Mouse (Mus musculus) embryonic facial prominence, embryonic 11.5 days (tissue): ENCODE data around the gene Dglucy. TPM values are rescaled to one million over a fixed set of nuclear protein-coding genes. Genes with fewer than 3 reads are reported as not detected.

Source experiments
- ATAC-seq: fragments of 200-750 bp; cut with Nextera tagmentation; replicated peaks from 2 replicates; pipeline ENCODE4 v1.8.0; 2017; ENCODE audit warnings: low read depth; ENCODE audit not compliant: insufficient number of reproducible peaks, low FRiP score, low TSS enrichment
- DNase-seq: peaks from one replicate; pipeline ENCODE4 v3.0.0-alpha.2; 2015; ENCODE audit warnings: low spot score
- H3K27ac ChIP-seq: fragments of 300-500 bp; sonication (generic); replicated peaks from 2 replicates; pipeline ENCODE4 v1.5.1; 2014; ENCODE audit warnings: mild to moderate bottlenecking, low read depth, low read length, control low read depth
- H3K27me3 ChIP-seq: fragments of 300-500 bp; sonication (generic); 2 replicates; pipeline ENCODE4 v1.6.1; 2014; ENCODE audit warnings: mild to moderate bottlenecking, low read length, moderate library complexity, mixed read lengths; ENCODE audit not compliant: control insufficient read depth, insufficient read depth
- H3K36me3 ChIP-seq: fragments of 300-500 bp; sonication (generic); replicated peaks from 2 replicates; pipeline ENCODE4 v1.6.1; 2014; ENCODE audit warnings: low read depth, mild to moderate bottlenecking, low read length, moderate library complexity, mixed read lengths; ENCODE audit not compliant: control insufficient read depth, insufficient read depth
- H3K4me1 ChIP-seq: fragments of 300-500 bp; sonication (generic); 2 replicates; pipeline ENCODE4 v1.6.1; 2014; ENCODE audit warnings: low read length, mixed read lengths; ENCODE audit not compliant: control insufficient read depth, insufficient read depth
- H3K4me2 ChIP-seq: fragments of 300-500 bp; sonication (generic); 2 replicates; pipeline ENCODE4 v1.6.1; 2014; ENCODE audit warnings: low read depth, mild to moderate bottlenecking, control low read depth, low read length, moderate library complexity
- H3K4me3 ChIP-seq: fragments of 300-500 bp; sonication (generic); 2 replicates; pipeline ENCODE4 v1.5.1; 2014; ENCODE audit warnings: low read depth, low read length, control low read depth
- H3K9ac ChIP-seq: fragments of 300-500 bp; sonication (generic); replicated peaks from 2 replicates; pipeline ENCODE4 v1.6.1; 2014; ENCODE audit warnings: mild to moderate bottlenecking, control low read depth, low read length
- H3K9me3 ChIP-seq: fragments of 300-500 bp; sonication (generic); replicated peaks from 2 replicates; pipeline ENCODE4 v1.6.1; 2016; ENCODE audit warnings: mild to moderate bottlenecking, low read length, inconsistent platforms, mixed read lengths; ENCODE audit not compliant: control insufficient read depth
- WGBS: fragments of 180-500 bp; shearing (Covaris S2); extraction: QIAGEN DNeasy Blood & Tissue Kit; methylation state at CpG from one replicate; pipeline ENCODE4 v1.1.7; 2014; 5-methylcytosine and 5-hydroxymethylcytosine counted together
- polyA plus RNA-seq: library from polyadenylated mRNA; unstranded; fragments of >200 nt; fragmentation: Nextera tagmentation; extraction: Ambion mirVana; gene quantifications from 2 replicates; pipeline ENCODE4 v1.2.1, GENCODE M21; 2014

Gene Dglucy
- polyA plus RNA-seq, 1 experiment from 2014 or later, result 1.2 TPM

DNA sequence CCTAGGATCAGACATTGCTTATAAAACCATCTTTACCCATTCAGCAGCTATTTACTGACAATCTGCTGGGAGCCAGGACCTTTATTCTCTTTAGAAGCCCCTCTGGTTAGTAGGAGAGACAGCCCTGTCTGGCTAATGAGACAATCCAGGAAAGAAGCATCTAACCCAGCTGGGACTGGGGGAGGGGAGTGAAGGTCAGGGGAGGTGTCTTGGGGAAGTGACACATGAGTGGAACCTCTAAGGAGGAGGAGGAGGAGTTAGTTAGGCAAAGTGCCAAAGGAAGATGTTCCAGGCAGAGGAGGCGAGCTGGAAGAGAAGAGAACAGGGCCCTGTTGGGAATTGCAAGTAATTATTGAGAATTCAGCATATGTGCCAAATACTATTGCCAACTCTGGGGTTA lies 25.1 kb upstream of the Dglucy start:
- ATAC-seq (no peak), DNase-seq (no peak)
- Histone ChIP-seq H3K36me3 (no peaks in the 10 kb centered on the region), H3K9ac (no peak overlapping the region), H3K4me1 (no peaks in the 10 kb centered on the region), H3K4me2 (no peak overlapping the region), H3K27me3 (no peaks in the 10 kb centered on the region), H3K27ac (no peak overlapping the region), H3K4me3 (no peak overlapping the region), H3K9me3 (no peaks in the 10 kb centered on the region)
- 62% methylated on average over 1 of the region's 1 CpGs for WGBS

DNA sequence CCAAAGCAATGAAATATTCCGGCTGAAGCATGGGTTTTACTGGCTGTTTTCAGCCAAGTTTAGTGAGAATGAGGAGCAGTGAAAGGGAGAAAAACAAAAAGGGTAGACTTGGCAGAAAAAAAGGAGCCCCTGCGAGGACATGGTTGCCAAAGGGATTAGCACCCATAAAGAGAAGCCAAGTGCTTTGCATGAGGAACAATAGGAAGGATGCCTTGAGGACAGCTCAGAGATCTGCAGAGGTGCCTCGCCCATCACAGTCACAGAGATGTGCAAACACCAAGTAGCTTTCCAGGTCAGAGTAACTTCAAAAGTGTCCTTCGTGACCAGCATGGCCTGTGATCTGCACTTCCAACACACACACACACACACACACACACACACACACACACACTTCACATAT lies 21.4 kb upstream of the Dglucy start:
- no peak overlapping the region for H3K4me3 ChIP-seq
- no peaks in the 10 kb centered on the region for H3K4me1 ChIP-seq
- H3K27me3 ChIP-seq, result no peaks in the 10 kb centered on the region
- no peak overlapping the region for H3K27ac ChIP-seq
- no peaks in the 10 kb centered on the region for H3K9me3 ChIP-seq
- no peak overlapping the region for H3K4me2 ChIP-seq
- no peak overlapping the region for H3K9ac ChIP-seq
- no peak for ATAC-seq
- H3K36me3 ChIP-seq, result no peaks in the 10 kb centered on the region
- no peak for DNase-seq
- 46% methylated on average over 4 of the region's 4 CpGs for WGBS

GRCm38 (mm10) chr12:100762663-100763425 lies 16.0 kb upstream of the Dglucy start:
- no peak for DNase-seq
- Histone ChIP-seq H3K4me1 (no peaks in the 10 kb centered on the region), H3K27me3 (no peaks in the 10 kb centered on the region), H3K9ac (no peak overlapping the region), H3K36me3 (no peaks in the 10 kb centered on the region), H3K4me2 (no peak overlapping the region), H3K27ac (no peak overlapping the region), H3K9me3 (no peaks in the 10 kb centered on the region), H3K4me3 (no peak overlapping the region)
- WGBS, result 72% methylated on average over 11 of the region's 11 CpGs
- no peak for ATAC-seq

GRCm38 (mm10) chr12:100764329-100765018 lies 14.4 kb upstream of the Dglucy start:
- Histone ChIP-seq H3K27me3 (no peaks in the 10 kb centered on the region), H3K27ac (no peak overlapping the region), H3K4me3 (no peak overlapping the region), H3K36me3 (no peaks in the 10 kb centered on the region), H3K9ac (no peak overlapping the region), H3K4me2 (no peak overlapping the region), H3K4me1 (no peaks in the 10 kb centered on the region), H3K9me3 (no peaks in the 10 kb centered on the region)
- 64% methylated on average over 13 of the region's 13 CpGs for WGBS
- ATAC-seq (no peak), DNase-seq (no peak)

DNA sequence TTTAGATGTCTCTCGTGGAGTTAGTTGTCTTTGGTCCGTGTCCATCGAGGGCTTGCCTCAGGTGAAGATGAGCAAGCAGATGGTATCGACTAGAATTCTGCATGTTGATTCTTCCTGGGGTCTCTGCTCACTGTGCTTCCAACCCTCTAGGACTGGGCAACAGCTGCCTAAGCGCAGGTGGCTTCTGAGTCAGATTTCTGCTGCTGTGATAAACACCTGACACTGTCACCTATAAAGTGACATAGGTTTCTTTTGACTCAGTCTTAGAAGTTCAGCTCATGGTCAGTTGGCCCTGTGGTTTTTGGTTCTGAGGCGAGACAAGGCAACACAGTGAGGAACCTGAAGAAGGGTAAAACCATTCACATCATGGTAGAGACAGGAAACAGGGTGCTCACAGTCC lies 9.0 kb upstream of the Dglucy start:
- Histone ChIP-seq H3K27me3 (no peaks in the 10 kb centered on the region), H3K27ac (no peak overlapping the region), H3K9me3 (no peaks in the 10 kb centered on the region), H3K4me2 (no peak overlapping the region), H3K4me1 (no peaks in the 10 kb centered on the region), H3K36me3 (no peaks in the 10 kb centered on the region), H3K4me3 (no peak overlapping the region), H3K9ac (no peak overlapping the region)
- ATAC-seq (no peak), DNase-seq (no peak)
- 94% methylated on average over 6 of the region's 6 CpGs for WGBS

GRCm38 (mm10) chr12:100770765-100771164 lies 8.1 kb upstream of the Dglucy start:
- Histone ChIP-seq H3K36me3 (no peaks in the 10 kb centered on the region), H3K27ac (no peak overlapping the region), H3K4me1 (no peaks in the 10 kb centered on the region), H3K4me3 (no peak overlapping the region), H3K9ac (no peak overlapping the region), H3K27me3 (no peaks in the 10 kb centered on the region), H3K4me2 (no peak overlapping the region), H3K9me3 (no peaks in the 10 kb centered on the region)
- ATAC-seq, result no peak
- no peak for DNase-seq
- 76% methylated on average over 3 of the region's 3 CpGs for WGBS

DNA sequence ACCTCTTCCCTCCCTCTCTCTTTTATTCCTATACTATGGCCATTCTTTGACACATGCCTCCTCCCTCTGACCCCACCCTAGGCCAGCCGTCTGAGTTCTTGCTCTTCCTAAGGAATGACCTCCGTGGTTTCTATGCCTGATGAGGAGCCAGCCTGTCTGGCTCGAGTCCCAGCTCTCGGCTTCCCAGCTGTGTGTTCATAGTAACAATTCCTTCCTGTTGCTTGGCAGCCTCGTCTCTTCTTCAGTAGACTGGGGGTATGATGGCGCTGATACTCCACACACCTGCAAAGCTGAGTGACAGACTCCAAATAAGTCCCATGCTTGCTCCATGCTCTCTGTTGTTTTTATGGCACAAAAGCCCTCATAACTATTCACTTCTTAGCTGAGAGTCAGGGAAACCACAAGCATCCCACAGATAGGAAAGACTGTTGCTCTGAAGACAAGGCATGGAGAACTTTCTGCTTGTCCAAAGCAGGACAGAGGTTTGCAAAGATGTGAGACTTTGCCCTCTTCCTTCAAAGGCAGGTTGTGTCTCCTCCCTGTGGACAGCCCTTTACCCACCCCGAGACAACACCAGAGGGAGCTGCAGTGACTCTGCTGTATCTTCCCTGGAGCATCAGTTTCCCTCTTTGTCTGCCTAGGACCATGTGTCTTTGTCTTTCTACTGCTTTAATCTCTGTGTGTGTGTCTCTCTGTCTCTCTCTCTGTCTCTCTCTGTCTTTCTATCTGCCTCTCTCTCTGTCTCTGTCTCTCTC lies 6.5 kb upstream of the Dglucy start:
- no peaks in the 10 kb centered on the region for H3K4me1 ChIP-seq
- ATAC-seq, result no peak
- H3K9ac ChIP-seq, result no peak overlapping the region
- no peak overlapping the region for H3K27ac ChIP-seq
- no peak for DNase-seq
- no peak overlapping the region for H3K4me3 ChIP-seq
- no peaks in the 10 kb centered on the region for H3K9me3 ChIP-seq
- H3K27me3 ChIP-seq, result no peaks in the 10 kb centered on the region
- H3K4me2 ChIP-seq, result no peak overlapping the region
- H3K36me3 ChIP-seq, result no peaks in the 10 kb centered on the region
- WGBS, result 59% methylated on average over 7 of the region's 7 CpGs

DNA sequence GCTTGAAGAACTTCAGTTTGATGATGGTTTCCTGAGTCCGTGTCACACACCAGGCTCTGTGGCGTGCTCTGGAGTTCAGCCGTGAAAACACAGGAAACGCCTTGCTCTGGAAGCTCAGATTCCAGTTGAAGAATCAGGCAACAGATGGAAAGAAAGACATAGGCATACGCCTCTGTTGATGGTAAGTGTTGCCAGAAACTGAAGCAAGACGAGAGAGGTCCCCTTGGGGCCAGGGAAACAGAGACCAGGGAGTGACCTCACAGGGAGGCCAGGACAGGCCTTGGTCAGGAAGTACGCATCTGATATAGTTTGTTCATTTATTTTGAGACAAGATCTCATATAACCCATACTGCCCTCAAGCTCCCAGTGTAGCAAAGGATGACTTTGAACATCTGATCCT lies 4.1 kb upstream of the Dglucy start:
- H3K9me3 ChIP-seq, result no peaks in the 10 kb centered on the region
- 66% methylated on average over 7 of the region's 7 CpGs for WGBS
- DNase-seq (no peak), ATAC-seq (no peak)
- no peak overlapping the region for H3K4me3 ChIP-seq
- H3K9ac ChIP-seq, result no peak overlapping the region
- no peak overlapping the region for H3K27ac ChIP-seq
- H3K27me3 ChIP-seq, result no peaks in the 10 kb centered on the region
- H3K4me1 ChIP-seq, result no peaks in the 10 kb centered on the region
- no peak overlapping the region for H3K4me2 ChIP-seq
- no peaks in the 10 kb centered on the region for H3K36me3 ChIP-seq
